Mouse (Mus musculus): ENCODE measurements at regions not wholly inside any gene's neighbourhood (a gene's known extent, or its start where the extent isn't known, plus 50 kb on each side); places are given as distances from the start of the nearest gene placed in this dataset.
A peak's percentile ranks its signal among the peaks of the same experiment; 100 is the strongest.

- DNase-seq: no peak
These were observed 121.9 kb upstream of the Pja1 start for GRCm38 (mm10) chrX:99592980-99593379.

DNA sequence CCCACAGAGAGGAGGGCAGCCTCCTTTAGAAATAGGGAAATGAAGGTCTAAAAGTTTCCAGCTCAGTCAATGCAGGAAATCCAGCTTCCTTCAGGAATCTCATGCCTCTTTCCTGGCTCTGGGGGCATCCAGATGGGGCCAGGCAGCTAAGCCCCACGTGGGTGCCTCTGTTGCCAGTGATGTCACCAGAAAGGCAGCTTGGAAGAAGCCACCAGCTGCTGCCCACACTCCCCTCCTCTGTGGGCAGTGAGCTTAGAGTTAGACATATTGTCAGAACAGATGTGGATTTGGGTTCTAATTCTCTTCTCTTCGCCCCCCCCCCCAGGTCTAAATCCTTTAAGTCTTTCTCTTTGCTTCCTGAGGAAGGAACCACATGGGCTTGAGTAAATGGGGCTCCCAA, 116.2 kb upstream of the Pja1 start:
- no peak for DNase-seq

DNA sequence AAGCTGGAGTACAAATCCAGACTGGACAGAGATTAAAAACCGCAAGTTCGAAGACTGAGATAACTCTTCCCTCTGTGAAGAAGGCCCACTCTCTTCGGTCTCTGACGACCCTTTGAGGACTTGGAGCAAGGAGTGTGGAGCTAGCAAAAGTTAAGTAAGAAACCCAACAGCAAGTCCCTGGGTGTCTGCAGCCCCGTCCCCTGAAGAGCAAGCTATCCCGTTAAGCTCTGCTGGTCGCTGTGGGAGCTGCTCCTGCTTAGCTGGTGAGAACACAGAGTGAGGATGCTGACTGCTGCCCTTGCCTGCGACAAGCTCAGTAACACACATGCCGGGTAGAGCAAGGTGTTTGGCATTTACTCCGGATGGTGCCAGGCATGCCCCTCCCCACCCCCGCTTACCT, 115.2 kb upstream of the Pja1 start:
- DNase-seq: no peak

- DNase-seq: no peak
These were observed 114.6 kb upstream of the Pja1 start for GRCm38 (mm10) chrX:99585703-99586102.

GRCm38 (mm10) chrX:99582611-99583010, 111.5 kb upstream of the Pja1 start:
- no peak for DNase-seq

GRCm38 (mm10) chrX:99581632-99582466, 110.8 kb upstream of the Pja1 start:
- no peak for DNase-seq

DNA sequence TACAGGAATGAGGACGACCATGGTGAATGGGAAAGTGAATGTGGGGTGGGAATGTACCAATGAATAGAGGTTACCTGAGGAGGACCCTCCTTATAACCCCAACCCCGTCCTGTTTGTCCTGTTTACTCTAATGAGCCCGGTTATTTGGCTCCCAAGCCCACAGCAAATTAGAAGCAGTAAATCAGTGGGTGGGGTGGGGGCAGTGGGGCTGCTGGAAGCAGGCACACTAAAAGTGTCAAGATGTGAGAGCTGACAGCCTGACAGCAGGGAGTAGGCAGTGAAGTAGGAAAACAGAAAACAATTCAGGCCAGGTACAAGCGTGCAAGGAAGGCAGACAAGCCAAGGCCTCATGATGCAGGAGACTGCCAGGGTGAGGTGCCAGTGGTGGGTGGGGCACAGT, 108.1 kb upstream of the Pja1 start:
- DNase-seq: no peak

- DNase-seq: no peak
These were observed 107.7 kb upstream of the Pja1 start for GRCm38 (mm10) chrX:99578796-99579195.

- no peak for DNase-seq
These were observed 104.0 kb upstream of the Pja1 start for GRCm38 (mm10) chrX:99575105-99575504.

DNA sequence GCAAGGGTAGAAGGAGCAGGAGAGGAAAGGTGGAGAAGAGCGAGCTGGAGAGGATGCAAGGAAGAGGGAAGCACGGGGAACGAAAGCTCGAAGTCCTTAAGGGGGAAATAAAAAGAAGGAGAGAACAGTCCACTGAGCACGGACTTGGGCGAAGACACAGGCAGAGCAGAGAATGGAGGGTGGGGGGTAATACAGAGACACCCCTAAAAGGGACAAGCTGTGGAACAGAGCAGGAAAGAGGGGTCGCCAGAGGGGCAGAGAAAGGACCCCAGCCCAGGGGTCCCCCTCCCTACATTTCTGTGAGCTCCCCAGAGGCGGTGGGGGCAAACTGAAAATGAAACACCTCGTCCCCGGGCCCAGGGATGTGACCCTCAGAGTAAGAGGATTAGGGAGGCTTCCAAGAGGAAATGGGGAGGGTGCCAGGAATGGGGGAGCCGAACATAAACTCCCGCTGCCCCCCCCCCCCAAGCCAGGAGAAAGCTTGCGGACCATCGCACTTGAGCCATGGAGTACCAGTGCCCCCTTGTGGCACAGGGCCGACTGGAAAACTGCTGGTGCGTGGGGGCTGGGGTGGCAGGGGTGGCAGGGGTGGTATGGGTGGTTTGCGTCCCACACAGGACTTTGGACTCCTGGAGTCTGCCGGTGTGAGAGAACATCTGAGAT, 103.5 kb upstream of the Pja1 start:
- peak; percentile 35 for DNase-seq

DNA sequence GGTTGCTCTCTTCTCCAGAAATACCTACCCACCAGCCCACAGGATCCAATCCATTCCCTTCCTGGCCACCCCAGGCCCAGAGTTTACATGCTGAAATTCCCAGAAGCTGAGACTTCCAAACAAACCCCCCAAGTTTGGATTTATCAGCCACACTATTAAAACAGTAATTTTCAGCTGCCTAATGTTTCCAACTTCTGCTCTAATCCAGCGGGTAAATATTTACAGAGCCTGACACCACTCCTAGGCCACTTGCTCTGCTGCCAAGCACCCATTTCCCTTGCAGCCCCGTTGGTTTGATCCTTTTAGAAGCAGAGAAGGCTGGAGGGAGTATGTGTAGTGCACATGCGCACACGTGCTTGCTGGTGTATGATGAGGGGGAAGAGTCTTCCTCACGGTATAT, 99.1 kb upstream of the Pja1 start:
- no peak for DNase-seq

DNA sequence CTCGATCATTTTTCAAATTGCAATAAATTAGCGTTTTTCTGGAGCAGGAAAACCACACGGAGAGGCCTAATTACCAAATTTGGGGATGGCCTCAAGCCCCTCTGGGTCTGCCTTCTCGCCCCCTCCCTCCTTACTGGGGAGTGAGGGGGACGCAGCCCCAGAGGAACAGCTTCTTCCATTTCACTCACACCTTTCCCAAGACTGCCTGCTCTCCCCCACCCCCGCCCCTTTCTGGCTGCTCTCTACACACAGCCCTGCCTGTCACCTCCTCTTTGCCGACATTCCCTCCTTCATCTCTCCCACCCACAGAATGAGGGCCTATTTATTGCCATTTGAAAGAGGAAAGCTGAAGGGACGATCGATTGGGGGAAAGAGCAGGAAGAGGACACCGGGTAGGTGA, 97.2 kb upstream of the Pja1 start:
- DNase-seq: no peak

GRCm38 (mm10) chrX:99567367-99568164, 96.5 kb upstream of the Pja1 start:
- DNase-seq: no peak

DNA sequence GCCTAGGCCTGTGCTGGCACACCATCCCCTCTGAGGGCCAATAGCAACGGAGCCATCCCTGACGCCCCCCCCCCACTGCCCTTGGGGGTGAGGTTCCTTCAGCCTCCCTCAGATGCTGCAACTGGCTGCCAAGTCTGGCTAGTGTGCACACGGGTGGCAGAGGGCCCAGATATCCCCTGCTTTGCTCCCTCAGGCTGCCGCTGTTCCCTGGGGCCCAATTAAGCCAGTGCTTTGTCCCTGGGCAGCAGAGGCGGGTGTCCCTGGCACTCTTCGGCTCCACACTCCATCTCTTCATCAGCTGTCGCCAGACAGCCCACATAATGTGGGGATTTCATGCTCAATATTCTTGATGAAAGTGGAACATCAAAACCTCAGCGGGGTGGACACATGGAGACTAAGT, 90.9 kb upstream of the Pja1 start:
- DNase-seq: no peak

- no peak for DNase-seq
These were observed 89.6 kb upstream of the Pja1 start for GRCm38 (mm10) chrX:99560699-99561098.

DNA sequence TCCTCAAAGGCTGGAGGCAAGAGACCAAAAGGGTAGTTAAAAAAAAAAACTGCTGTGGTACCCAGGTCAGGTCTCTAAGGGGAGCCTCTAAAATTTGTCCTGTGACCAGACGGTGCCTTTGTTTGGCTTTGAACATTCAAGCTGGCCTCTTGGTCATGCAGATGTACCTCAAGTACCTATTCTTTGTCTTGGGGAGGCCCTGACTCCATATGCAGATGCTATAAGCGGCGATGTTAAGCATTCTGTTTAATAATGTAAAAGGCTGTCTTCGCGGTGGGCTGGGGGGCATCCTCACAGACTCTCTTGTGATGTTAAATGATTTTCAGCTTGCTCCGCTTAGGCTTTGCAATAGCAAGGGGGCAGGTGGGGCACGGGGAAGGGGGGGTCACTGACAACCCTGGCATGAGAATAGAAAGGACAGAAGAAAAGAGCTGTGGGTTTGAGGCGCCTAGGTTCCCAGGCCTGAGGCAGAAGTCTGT, 85.8 kb upstream of the Pja1 start:
- DNase-seq: no peak

DNA sequence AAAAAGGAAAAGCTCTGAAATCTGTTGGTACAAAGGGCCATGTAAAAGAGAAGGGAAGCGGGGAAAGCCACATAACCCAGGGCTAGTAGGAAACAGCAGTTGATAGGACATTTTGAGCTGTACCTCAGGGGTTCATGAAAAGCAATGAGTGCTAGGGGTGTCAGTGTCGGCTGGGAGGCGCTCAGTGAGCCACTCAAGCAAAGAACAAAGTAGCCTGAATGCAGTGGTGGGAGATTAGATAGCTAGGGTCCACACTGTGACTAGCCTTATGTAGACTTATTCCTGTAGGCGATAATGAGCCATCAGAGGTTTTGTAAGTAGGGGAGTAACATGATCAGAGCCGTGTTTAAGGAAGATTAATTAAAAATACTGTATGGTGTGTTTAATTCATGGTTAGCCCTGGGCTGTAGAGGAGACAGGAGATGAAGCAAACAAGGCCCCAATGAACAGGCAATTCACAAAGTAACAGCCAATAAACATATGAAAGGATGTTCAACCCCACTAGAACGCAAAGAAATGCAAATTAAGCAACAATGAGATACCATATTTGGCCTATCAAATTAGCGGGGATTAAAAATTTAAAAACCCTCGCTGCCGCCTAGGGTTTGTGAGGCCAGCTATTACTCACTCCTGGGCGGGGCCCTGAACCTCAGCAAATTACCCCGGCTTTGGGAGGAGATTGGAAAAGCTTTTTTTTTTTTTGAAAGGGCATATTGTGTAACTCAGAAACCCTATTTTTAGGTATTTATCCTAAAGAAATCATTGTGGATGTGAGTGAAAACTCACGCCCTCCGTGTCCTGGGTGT, 85.1 kb upstream of the Pja1 start:
- no peak for DNase-seq

DNA sequence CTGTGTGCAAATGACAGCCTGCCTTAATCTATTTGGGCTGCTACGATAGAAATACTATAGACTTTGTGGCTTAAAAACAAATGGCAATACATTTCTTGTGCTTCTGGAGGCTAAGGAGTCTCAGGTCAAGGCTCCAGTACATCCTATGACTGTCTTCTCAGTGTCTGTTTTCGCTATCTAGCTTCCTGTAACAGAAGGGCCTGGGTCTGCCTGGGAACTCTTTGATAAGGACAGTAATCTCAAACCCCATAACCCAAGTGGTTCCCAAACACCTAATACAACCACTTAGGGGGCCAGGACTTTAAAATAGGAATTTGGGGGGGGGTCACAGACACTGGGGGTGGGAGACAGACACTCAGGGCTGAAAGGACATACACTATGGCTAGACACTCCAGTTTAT, 81.7 kb upstream of the Pja1 start:
- DNase-seq: no peak

DNA sequence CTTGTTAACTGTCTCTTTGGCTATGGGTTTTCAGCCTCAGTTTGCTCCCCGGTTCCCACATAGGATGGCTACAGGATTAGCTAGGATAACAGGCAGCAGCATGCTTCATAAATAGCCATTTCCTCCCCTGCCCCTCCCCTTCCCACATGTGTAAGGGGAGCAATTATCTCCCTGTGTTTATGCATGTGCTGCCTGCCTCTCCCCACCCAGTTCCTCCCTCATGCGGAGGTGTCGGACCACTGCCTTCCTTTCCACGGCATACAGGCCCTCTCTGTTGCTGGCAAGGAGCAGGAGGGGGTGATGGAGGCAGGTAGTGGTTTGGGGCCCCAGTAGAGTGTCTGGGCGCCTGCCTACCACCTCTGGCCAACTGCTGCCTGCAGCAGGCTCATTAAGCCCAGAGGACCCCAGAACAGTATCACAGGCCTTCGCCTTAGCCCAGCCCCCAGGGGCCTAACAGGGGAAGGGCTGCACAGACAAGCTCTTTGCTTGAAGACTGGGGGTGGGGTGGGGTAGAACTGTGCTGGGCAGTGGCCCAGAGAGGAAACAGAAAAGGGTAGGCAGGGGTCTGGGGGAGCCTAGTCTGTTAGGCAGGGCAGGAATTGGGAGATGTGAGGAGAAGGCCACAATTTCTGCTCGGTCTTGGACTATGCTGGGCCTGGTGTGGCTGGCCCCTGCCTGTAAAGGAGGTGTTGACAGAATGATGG, 79.1 kb upstream of the Pja1 start:
- DNase-seq: no peak

- DNase-seq: no peak
These were observed 77.4 kb upstream of the Pja1 start for GRCm38 (mm10) chrX:99548284-99549019.

DNA sequence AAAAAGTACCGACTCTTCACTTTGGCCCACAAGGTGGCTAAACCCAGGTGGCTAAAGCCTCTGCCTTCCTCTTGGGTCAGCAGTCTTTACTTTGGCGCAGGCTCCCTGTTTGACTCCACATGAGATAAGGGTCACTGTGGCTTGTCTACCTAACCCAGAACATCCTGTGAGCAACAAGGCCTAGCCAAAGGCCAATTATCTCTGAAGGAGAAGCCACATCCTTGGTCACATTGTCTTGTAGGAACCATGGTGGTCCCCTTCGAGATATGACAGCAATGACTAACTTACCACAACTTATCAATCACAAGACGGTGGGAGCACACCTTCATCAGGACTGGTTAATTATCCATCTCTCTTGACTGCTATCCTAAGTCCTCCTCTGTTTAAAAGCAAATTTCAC, 73.3 kb upstream of the Pja1 start:
- DNase-seq: no peak

All from right cerebral cortex, postnatal 25 days (tissue).